Mouse (Mus musculus): ENCODE results near the gene Zfp619. TPM values are rescaled to one million over a fixed set of nuclear protein-coding genes. Genes with fewer than 3 reads are reported as not detected.
"Not testable (repeated sequence)": the region's sequence is repeated elsewhere in the genome, so short reads cannot be mapped to it uniquely, and the experiment has no call there.

The Zfp619 gene
- polyA plus RNA-seq, 1 experiment from 2014 or later = 2.2 TPM

DNA sequence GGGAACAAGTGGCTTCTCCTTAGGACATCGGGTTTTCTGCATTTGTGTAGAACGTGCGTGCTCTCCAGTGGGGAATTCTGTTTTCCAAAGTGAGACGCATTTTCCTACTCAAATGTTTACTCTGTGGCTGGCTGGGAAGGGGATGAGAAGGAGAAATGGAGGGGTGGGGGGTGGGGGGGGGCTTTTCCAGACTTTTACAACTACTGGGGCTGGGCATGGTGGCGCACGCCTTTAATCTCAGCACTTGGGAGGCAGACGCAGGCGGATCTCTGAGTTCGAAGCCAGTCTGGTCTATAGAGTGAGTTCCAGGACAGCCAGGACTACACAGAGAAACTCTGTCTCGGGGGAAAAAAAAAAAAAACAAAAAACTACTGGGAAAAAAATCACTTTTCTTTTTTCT lies 27.6 kb downstream of the Zfp619 start:
- H3K27ac ChIP-seq (replicated peaks) = peak overlapping the region; percentile 88
- H3K9me3 ChIP-seq (replicated peaks) = no peaks in the 10 kb centered on the region
- H3K4me1 ChIP-seq = peaks cover 9% of the 10 kb centered on the region
- H3K9ac ChIP-seq (replicated peaks) = peak overlapping the region; percentile 64; the same call in 1 of the 2 replicates
- H3K4me3 ChIP-seq (replicated peaks) = peak overlapping the region; percentile 53
- no peaks in the 10 kb centered on the region for H3K36me3 ChIP-seq
- 43% methylated on average over 10 of the region's 10 CpGs for WGBS
- H3K27me3 ChIP-seq (replicated peaks) = no peaks in the 10 kb centered on the region
- H3K4me2 ChIP-seq = peak overlapping the region; percentile 83
- 0 out of 2 replicates have a peak, but pooled peaks have one; percentile 10 for ATAC-seq (ENCODE audit: low FRiP score)

DNA sequence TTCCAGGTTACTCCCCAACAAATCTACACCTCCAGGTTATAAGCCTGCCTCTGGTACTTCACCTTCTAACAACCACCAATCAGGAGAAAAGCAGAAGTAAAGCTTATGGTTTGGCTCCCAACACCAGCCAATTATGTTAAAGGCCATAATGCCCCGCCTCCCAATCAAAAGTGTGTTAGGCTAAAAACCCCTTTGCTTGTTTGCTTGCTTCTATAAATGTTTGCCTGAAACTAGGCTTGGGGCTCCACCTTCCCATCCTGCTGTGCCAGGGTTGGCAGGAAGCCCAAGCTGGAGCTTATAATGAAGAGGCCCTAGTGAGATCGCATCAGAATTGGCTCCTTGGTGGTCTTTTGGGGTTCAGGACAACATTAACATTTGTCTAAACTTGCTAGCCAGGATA lies 31.8 kb downstream of the Zfp619 start:
- ATAC-seq (ENCODE audit: low FRiP score) = no peak

GRCm38 (mm10) chr7:39551976-39552891 lies 34.7 kb downstream of the Zfp619 start:
- Histone ChIP-seq H3K4me3 (replicated peaks) (peak overlapping the region; percentile 83), H3K4me2 (peak overlapping the region; percentile 59), H3K36me3 (peaks cover 7% of the 10 kb centered on the region; the same call in 1 of the 2 replicates), H3K9ac (replicated peaks) (peak overlapping the region; percentile 88), H3K4me1 (peaks cover 17% of the 10 kb centered on the region), H3K9me3 (replicated peaks) (no peaks in the 10 kb centered on the region), H3K27me3 (replicated peaks) (no peaks in the 10 kb centered on the region), H3K27ac (replicated peaks) (peak overlapping the region; percentile 97)
- ATAC-seq (ENCODE audit: low FRiP score) = peak; percentile 99
- WGBS = 3% methylated on average over 51 of the region's 52 CpGs

More for the DNA sequence above, 31.8 kb downstream of the Zfp619 start:
- Histone ChIP-seq H3K9ac (replicated peaks) (no peak overlapping the region), H3K4me2 (no peak overlapping the region), H3K36me3 (no peaks in the 10 kb centered on the region), H3K27ac (replicated peaks) (no peak overlapping the region), H3K27me3 (replicated peaks) (no peaks in the 10 kb centered on the region), H3K4me3 (replicated peaks) (no peak overlapping the region), H3K4me1 (peaks cover 15% of the 10 kb centered on the region), H3K9me3 (replicated peaks) (no peaks in the 10 kb centered on the region)
- WGBS = 80% methylated on average over 2 of the region's 2 CpGs

DNA sequence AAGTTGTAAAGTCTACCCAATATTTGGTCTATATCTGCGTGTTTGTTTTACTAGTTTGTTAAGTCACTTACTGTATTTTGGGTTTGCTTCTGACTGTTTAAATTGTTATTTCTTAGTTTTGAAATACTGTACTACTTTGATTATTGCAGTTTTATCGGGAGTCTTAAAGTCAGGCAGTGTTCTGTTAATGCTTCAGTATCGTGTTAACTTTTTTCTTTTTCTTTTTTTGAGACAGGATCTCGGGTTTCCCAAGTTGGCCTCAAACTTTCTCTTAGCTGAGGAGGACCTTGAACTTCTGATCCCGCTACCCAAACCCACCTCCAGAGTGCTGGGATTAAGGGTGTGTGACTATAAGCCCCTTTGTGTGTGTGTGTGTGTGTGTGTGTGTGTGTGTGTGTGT lies 35.4 kb downstream of the Zfp619 start:
- Histone ChIP-seq H3K36me3 (peaks cover 7% of the 10 kb centered on the region; the same call in 1 of the 2 replicates), H3K4me2 (peak overlapping the region; percentile 59), H3K4me1 (peaks cover 17% of the 10 kb centered on the region), H3K9ac (replicated peaks) (peak overlapping the region; percentile 88; the same call in 1 of the 2 replicates), H3K27ac (replicated peaks) (peak overlapping the region; percentile 97), H3K27me3 (replicated peaks) (no peaks in the 10 kb centered on the region), H3K9me3 (replicated peaks) (no peaks in the 10 kb centered on the region), H3K4me3 (replicated peaks) (peak overlapping the region; percentile 83)
- no peak for ATAC-seq (ENCODE audit: low FRiP score)
- 26% methylated on average over 5 of the region's 5 CpGs for WGBS

DNA sequence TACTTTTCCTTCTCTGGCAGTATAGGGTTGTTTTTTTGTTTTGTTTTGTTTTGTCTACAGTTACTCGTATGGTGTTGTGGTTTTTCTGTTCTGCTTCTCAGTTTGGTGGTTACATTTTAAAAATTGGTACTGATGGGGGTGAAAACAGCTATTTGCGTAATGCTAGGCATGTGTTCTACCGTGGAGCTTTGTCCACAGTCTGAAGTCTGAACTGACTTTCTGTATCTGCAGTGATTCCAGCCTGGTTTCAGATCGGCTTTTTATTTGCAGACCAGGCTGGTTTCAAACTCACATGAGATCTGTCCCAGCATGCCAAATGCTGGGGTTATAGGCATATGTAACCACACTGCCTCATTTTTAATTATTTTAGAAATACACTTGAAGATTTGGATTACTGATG lies 36.3 kb downstream of the Zfp619 start:
- Histone ChIP-seq H3K4me2 (no peak overlapping the region), H3K4me1 (peaks cover 17% of the 10 kb centered on the region), H3K9ac (replicated peaks) (no peak overlapping the region), H3K27ac (replicated peaks) (no peak overlapping the region), H3K36me3 (peaks cover 8% of the 10 kb centered on the region; the same call in 1 of the 2 replicates), H3K4me3 (replicated peaks) (no peak overlapping the region), H3K27me3 (replicated peaks) (no peaks in the 10 kb centered on the region), H3K9me3 (replicated peaks) (no peaks in the 10 kb centered on the region)
- 85% methylated on average over 4 of the region's 4 CpGs for WGBS
- ATAC-seq (ENCODE audit: low FRiP score) = no peak

GRCm38 (mm10) chr7:39580066-39580465 lies 62.5 kb downstream of the Zfp619 start:
- Histone ChIP-seq H3K4me2 (no peak overlapping the region), H3K27ac (replicated peaks) (no peak overlapping the region), H3K27me3 (replicated peaks) (no peaks in the 10 kb centered on the region), H3K9me3 (replicated peaks) (no peaks in the 10 kb centered on the region), H3K9ac (replicated peaks) (no peak overlapping the region), H3K36me3 (no peaks in the 10 kb centered on the region), H3K4me1 (no peaks in the 10 kb centered on the region), H3K4me3 (replicated peaks) (no peak overlapping the region)
- ATAC-seq (ENCODE audit: low FRiP score) = no peak
- WGBS = 77% methylated on average over 2 of the region's 2 CpGs

DNA sequence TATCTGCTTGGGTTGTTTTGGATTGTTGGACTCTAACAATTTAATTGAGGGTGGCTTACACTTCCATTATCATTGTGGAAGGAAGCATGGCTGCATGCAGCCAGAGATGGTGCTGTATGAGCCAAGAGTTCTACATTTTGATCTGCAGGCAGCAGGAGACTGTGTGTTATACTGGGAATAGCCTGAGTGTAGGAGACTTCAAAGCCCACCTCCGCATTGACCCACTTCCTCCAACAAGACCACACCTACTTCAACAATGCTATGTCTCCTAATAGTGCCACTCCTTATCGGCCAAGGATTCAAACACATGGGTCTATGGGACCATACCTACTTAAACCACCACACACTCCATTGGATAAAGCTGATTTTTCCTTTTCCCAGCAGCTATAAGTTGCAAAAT lies 63.0 kb downstream of the Zfp619 start:
- Histone ChIP-seq H3K9me3 (replicated peaks) (no peaks in the 10 kb centered on the region), H3K4me2 (no peak overlapping the region), H3K9ac (replicated peaks) (no peak overlapping the region), H3K4me1 (no peaks in the 10 kb centered on the region), H3K36me3 (no peaks in the 10 kb centered on the region), H3K4me3 (replicated peaks) (no peak overlapping the region), H3K27ac (replicated peaks) (no peak overlapping the region), H3K27me3 (replicated peaks) (no peaks in the 10 kb centered on the region)
- WGBS = 88% methylated on average over 2 of the region's 2 CpGs
- no peak for ATAC-seq (ENCODE audit: low FRiP score)

DNA sequence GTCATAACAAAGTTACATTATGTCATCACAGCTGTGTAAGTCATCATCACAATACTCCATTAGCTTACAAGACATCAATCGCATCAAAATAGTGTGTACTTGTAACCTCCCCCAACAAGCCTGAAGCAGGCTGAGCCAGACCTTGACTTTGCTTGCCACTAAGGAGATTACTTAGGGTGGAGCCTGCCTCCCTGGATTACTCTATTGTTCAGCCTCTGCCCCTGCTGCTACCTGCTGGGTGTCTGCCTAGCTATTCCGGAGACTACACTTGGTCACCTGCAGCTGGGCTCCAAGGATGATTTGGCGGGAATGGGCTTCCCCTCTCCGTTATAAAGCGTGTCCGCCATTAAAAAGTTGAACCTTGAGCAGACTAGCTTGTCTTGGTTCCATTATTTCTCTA lies 69.3 kb downstream of the Zfp619 start:
- WGBS = 63% methylated on average over 6 of the region's 6 CpGs
- not testable (repeated sequence) for H3K27ac ChIP-seq (replicated peaks); ATAC-seq (ENCODE audit: low FRiP score); H3K36me3 ChIP-seq; H3K9ac ChIP-seq (replicated peaks); H3K4me1 ChIP-seq; H3K4me2 ChIP-seq; H3K4me3 ChIP-seq (replicated peaks); H3K27me3 ChIP-seq (replicated peaks); H3K9me3 ChIP-seq (replicated peaks)

DNA sequence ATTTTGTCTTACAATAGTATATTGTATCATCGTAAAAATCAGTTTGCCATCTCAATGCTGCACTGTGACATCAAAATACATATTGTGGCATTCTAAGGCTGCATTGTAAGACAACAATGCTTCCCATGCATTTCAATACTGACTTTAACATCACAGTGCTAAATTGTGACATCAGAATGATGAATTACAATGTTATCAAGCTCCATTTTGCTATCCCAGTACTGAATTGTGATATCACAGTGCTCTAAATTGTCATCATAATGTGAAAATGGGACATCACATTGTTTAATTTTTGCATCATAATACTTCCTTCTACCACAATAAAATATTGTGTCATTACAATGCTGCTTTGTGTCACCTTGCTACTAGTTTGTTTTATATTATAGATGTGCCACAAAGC lies 70.5 kb downstream of the Zfp619 start:
- 87% methylated on average over 1 of the region's 1 CpGs for WGBS
- ATAC-seq (ENCODE audit: low FRiP score) = peak; percentile 7; the same call in 1 of the 2 replicates

DNA sequence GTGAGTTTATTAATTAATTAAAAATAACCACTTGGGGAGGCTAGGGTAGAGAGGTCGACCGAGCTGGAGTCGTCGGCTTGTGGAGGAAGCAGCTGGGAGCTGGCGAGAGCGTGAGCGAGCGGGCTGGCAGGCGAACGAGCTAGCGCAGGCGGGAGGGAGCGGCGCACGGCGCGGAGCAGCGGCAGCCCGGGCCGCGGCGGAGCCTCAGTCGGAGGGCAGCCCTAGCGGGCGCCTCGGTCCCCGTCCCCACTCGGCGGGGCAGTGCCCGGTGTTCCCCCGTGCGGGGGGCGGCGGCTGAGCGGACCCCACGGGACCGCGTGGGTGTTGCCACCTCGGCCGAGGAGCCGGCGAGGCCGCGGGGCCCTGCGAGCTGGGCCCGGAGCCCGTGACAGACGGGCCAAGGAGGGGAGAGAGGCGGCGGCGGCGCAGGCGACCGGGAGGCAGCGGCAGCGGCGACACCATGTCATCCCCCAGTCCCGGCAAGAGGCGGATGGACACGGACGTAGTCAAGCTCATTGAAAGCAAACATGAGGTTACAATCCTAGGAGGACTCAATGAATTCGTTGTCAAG lies 71.0 kb downstream of the Zfp619 start:
- Histone ChIP-seq H3K9ac (replicated peaks) (peak overlapping the region; percentile 55), H3K27ac (replicated peaks) (peak overlapping the region; percentile 80), H3K4me3 (replicated peaks) (peak overlapping the region; percentile 47), H3K4me2 (peak overlapping the region; percentile 58)
- H3K4me1 ChIP-seq; H3K9me3 ChIP-seq (replicated peaks); H3K27me3 ChIP-seq (replicated peaks); H3K36me3 ChIP-seq: not testable (repeated sequence)
- under 1% methylated on average over 60 of the region's 62 CpGs for WGBS
- peak; percentile 95 for ATAC-seq (ENCODE audit: low FRiP score)

More for the DNA sequence above, 70.5 kb downstream of the Zfp619 start:
- peak overlapping the region; percentile 47 for H3K4me3 ChIP-seq (replicated peaks)
- H3K9ac ChIP-seq (replicated peaks) = no peak overlapping the region
- H3K9me3 ChIP-seq (replicated peaks) = no peaks in the 10 kb centered on the region
- no peaks in the 10 kb centered on the region for H3K36me3 ChIP-seq
- H3K4me2 ChIP-seq = peak overlapping the region; percentile 58
- peak overlapping the region; percentile 80; the same call in 1 of the 2 replicates for H3K27ac ChIP-seq (replicated peaks)
- H3K27me3 ChIP-seq (replicated peaks) = no peaks in the 10 kb centered on the region
- H3K4me1 ChIP-seq = 0 out of 2 replicates have a peak, but pooled peaks cover 2% of the 10 kb centered on the region

DNA sequence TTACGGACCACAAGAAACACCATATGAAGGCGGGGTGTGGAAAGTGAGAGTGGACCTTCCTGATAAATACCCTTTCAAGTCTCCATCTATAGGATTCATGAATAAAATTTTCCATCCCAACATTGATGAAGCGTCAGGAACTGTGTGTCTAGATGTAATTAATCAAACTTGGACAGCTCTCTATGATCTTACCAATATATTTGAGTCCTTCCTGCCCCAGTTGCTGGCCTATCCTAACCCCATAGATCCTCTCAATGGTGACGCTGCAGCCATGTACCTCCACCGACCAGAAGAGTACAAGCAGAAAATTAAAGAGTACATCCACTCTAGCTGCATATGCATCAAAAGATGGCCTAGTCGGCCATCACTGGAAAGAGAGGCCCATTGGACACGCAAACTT lies 71.5 kb downstream of the Zfp619 start:
- H3K27me3 ChIP-seq (replicated peaks); H3K9me3 ChIP-seq (replicated peaks); H3K4me1 ChIP-seq; H3K36me3 ChIP-seq: not testable (repeated sequence)
- peak; percentile 56 for ATAC-seq (ENCODE audit: low FRiP score)
- H3K27ac ChIP-seq (replicated peaks) = peak overlapping the region; percentile 80
- 34% methylated on average over 7 of the region's 7 CpGs for WGBS
- peak overlapping the region; percentile 47 for H3K4me3 ChIP-seq (replicated peaks)
- H3K4me2 ChIP-seq = peak overlapping the region; percentile 58
- peak overlapping the region; percentile 55; the same call in 1 of the 2 replicates for H3K9ac ChIP-seq (replicated peaks)
